Mouse (Mus musculus) ES-Bruce4 (cell line): ENCODE measurements around the gene Krt82.

Experiments used
- CTCF ChIP-seq: IDR thresholded peaks from one replicate; pipeline ENCODE4 v1.8.1; 2011; ENCODE audit warnings: low read depth, low read length
- POLR2A ChIP-seq: IDR thresholded peaks from one replicate; pipeline ENCODE4 v1.8.1; 2011; ENCODE audit warnings: low read length; ENCODE audit not compliant: insufficient read depth

DNA sequence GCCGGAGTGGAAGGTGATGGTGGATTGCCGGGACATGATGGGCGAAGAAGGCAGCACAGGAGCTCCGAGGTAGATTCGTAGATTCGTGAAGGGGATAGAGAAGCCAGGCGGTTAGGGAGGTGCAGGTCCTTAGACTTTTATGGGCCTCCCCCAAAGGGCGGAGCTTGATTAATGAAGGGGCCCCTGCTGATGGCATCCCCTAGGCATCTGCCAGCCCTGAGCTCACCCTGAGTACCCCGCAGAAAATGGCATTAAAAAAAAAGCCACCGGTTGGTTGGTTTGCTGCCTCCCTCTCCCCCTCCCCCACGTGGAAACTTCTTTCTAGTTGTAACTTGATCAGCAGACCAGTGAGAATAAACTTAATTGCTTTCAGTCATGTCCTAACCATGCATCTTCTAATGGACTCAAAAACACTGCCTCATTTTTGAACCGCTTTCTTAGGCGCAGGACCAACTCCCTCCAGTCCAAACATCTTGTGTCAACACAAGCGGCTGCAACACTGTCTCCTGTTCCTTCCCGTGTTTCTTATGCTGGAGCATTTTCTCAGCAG lies 23.4 kb upstream of the Krt82 start, which contains the start of gene Krt75:
- TF ChIP-seq CTCF (no peak), POLR2A (no peak)
